Mouse (Mus musculus): ENCODE measurements at regions not wholly inside any gene's neighbourhood (a gene's known extent, or its start where the extent isn't known, plus 50 kb on each side); places are given as distances from the start of the nearest gene placed in this dataset.

DNA sequence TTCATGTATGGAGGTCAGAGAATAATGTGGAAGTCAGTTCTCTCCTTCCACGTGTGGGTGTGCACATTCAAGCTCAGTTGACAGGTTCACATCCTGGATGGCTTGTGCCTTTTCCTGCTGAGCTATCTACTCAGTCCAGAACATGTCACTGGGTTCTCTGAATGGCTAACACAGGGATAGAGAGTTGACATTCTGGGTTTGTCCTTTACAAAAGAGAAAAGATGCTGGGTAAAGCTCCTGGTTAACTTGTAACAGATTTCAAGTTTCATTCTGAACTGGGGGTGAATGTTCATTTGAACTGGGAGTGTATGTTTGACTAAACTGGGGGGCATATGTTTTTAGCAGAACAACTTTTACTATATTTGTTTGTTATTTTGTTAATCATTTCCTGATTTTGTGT, 133.0 kb downstream of the Tmem17 start:
- DNase-seq: no peak

DNA sequence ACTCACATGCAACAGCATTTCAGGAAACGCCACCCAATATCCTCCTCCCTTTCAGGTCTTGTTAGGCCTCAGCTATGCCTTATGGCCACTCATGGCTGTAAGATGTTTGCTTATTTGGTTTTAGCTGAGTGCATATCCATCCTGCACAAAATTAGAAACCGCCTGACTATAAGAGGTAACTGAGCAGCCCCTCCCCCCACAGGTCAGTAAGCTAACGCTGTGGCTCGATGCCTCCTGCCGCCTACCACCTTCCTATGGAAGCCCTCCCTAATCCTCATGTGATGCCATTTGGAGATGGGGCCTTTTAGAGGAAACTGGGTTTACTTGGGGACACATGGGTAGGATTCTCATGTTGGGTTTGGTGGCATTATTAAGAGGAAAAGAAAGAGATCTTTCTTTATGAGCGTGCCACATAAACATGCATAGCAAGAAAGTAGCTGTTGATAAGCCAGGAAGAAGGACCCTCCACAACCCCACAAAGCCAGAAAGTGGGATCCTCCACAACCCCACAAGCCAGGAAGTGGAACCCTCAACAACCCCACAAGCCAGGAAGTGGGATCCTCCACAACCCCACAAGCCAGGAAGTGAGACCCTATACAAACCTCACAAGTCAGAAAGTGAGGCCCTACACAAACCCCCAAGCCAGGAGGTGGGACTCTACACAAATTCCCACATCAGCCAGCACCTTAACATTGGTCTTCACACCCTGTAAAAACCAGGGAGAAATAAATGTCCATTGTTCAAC, 134.5 kb downstream of the Tmem17 start:
- DNase-seq: no peak

DNA sequence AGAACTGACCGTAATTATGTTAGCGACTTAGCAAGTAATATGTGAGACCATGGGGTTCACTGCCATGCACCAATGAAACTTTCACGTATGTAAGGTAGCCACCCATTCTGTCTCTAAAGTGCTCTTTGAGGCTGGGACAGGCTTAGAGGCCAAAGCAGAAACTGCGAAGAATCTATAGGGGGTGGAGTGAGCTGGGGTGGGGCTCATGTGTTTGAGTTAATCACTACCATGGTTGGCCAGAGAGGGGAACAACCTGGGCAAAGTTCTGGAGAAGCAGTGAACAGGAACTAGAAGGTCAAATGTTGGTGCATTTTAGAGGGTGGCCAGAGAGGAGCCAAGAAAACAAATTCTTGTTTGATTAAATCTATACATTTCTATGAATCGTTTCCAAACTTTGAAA, 136.4 kb downstream of the Tmem17 start:
- DNase-seq: no peak

DNA sequence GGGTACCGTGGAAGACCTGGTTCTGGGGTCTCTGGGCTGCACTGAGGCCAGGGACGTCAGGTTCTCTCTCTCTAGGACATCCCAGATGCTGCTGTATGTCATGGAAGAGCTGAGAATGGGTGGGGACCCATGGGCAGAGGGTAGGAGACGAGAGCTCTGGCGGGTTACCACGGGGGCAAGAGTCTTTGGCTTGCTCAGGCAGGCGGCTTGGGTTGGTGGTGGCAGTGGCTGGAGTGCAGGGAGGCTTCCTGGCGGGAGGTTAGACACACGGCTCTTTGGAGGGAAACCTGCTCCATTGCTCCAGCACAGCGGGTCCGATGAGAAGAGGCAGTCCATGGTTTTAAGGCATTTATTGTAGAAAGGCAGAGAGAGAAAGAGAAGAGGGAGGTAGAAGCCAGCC, 138.9 kb downstream of the Tmem17 start:
- DNase-seq: no peak

DNA sequence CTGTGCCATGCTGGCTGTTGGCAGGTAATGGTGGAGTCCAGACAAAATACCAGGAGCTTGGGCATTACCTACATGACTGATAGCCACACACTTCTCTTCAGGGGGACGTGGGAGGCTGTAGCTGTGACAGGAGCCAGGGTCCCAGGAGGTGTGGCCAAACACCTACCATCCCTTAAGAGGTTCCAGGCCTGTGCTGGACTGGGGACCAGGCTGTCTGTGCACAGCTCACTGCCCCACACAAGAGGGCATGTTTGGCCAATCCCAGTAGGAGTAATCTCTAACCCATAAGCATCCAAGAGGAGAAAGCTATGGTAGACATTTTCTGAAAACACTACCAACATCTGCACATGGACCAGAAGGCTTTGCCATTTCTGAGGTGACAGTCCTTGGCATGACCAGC, 139.4 kb downstream of the Tmem17 start:
- no peak for DNase-seq

DNA sequence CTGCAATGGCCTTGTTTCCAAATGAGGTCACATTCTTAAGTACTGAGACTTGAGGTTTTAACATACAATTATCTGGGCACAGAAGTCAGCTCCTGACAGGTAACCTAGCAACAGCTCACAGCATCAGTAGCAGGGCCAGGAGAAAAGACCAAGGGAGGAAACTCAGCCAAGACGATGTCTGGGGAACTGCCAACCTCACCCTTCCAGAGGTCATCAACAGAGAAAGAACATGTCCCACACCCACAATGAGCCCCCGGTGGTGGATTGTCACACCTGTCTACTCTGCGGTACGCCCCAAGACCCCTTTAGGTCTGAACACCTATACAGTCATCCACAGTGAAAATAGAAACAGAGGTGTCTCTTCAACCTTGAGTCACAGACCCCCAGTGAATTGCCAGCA, 140.0 kb downstream of the Tmem17 start:
- DNase-seq: no peak

DNA sequence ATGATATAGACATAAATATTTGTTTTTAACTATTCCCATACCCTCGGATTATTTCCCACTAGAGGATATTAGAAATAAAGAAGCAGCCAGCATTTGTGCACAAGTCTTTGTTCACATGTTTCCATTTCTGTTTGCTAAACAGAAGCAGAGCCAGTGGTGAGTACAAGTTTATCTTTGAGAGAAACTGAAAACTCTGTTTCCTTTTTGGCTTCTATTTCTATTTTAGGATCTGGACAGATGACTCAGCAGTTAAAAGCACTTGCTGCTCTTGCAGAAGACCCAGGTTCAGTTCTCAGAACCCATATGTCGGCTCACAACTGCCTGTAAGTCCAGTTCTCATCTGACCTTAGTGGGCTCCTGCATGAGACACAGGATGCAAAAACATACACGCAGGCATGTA, 141.0 kb downstream of the Tmem17 start:
- no peak for DNase-seq

DNA sequence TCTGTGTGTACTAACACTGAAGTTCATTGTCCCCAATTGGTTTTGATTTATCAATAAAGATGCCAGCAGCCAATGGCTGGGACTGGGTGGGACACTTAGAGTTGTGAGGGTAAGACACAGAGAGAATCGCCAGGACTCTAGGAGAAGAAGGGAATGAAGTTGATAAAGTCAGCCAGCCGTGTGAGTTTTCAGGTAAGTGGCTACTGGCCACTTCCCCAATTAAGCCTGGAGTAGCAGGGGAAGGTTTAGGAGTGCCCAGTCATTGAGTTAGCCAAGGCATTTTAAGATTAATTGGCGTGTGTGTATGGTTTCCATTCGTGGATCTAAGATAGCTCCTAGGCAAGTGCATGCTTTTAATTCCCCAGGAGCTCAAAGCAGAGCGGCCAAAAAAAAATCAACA, 141.5 kb downstream of the Tmem17 start:
- no peak for DNase-seq

DNA sequence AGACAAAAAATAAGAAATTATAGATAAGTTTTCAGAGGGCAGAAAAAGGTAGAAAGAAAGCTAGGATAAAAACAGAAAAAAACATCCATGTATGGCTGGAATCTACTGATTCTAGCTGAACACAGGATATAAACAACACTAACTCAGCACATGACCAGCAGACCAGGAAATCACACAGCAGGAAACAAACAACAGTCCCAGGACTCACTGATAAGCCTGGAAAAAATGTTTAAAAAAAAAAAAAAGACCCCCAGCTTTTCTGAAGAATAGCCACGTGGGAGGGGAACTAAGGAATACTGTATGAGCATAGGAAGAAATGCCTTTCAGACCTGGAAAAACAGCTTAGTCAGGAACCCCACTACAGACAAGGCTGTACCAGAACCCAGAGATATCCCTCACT, 145.7 kb downstream of the Tmem17 start:
- no peak for DNase-seq

DNA sequence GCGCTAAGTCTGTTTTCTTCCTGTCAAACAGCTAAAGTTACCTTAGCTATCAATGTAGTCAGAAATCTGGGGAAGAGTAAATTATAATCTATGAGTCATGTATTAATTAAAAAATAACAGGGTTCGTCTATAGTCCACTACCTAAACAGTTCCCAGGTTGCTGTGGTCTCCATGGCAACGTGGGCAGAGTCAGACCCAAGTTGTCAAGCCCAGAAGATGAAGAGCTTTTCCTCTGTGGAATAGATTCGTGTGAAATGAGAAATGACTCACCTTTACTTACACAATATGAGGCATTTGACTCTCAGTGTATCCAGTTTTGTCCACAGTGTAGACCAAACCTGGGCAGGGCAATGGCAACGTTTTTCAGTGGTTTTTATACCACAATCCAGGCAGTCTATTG, 149.2 kb downstream of the Tmem17 start:
- DNase-seq: no peak

DNA sequence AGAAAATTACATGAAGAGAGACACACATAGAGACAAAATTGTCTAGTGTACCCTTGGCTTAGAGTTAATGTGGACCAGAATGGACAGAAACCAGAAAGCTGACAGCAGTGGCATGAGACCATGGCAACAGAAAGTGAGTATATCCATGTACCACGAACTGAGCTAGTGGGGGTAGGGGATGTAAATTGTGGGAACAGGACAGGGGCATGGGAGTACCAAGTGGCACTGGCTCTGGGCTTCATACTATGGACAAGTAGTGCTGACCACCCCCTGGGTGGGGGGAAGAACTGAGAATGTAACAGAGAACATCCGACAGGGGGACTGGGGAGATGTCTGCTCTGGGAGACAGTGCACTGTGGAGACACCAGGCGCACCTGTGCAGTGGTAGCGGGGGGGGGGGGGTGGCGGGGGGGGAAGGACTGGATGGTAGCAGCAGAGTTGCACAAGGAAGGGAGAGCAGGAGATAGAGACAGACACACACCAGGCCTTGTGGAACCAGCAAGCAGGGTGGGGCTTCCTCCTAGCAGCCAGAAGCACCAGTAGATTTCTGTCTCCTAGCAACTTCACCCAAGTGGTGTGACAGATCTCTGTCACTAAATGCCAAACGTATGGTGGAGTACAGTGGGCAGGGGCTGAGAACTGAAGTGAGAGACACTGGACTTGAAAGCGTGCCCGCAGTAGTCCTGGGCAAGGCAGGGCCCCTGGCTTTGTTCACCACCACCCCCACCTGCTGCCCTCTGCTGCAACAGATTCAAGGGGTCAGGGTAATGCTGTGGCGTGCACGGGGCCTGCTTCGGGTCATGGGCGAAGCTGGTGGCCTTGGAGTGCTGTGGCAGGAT, 150.0 kb downstream of the Tmem17 start:
- DNase-seq: peak; percentile 61

DNA sequence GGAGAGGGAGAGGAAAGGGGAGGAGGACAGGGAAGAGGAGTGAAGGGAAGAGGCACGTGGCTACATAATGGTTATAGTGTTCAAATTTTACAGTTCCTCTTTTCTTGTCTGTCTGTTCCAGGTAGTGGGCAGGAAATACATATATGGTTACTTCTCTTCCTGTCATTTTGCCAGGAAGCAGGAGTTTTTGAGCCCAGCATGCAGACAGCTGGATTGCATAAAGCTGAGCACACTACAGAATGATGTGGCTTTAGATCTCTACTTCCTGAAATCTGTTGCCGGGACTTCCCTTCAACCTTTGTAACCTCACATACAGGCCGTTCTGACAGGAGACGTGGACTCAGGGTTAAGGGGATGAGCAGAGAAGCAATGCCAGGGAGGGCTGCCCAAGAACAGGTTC, 154.1 kb downstream of the Tmem17 start:
- DNase-seq: no peak

DNA sequence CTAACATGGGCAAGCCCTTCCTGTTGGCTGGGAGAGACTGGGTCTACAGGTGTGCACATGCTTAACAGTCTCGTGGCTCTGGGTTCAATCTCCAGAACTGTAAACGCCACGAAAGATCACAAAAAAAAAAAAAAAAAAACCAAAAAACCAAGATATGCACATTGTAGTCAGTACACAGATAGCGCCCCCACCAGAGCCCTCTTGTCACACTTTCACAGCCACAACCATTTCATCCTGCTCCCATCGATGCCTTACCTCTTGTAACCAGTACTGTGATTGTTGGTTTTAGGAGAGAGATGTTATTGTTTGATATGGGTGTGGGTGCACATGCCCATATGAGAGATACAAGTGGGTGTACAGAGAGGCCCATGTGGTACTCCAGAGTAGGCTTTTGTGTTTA, 154.5 kb downstream of the Tmem17 start:
- DNase-seq: no peak

DNA sequence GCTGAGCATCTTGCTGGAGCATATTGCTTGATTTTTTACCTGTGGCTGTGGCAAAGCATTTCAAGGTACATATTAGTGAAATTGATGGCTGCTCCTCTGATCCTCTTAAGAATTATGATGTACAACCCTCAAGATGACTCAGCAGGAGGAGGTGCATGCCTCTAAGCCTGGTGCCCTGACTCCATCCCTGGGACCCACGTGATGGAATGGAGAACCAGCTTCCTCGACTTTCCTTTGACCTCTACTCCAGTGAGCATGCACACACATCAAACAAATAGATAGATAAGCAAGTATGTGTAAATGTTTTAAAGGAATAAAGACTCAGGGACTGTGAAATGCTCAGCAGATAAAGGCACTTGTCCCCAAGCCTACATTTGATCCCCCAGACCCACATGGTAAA, 156.3 kb downstream of the Tmem17 start:
- no peak for DNase-seq

DNA sequence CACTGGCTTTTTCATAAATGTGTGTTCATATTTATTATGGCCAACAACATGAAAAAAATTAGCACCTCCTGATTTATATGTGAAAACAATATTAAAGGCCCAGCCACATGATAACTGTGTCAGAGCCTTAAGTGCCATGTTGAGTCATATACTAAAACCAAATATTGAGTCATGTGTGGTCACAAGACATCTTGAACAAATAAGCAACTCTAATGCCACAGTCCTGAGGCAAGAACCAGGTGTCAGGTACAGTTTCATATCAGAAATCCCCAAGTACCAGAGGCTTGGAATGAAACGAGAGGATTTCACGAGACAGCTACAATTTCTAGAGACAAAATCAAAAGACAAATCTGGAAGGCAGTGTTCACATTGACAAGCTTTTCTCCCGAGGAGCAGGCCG, 157.4 kb downstream of the Tmem17 start:
- DNase-seq: no peak

DNA sequence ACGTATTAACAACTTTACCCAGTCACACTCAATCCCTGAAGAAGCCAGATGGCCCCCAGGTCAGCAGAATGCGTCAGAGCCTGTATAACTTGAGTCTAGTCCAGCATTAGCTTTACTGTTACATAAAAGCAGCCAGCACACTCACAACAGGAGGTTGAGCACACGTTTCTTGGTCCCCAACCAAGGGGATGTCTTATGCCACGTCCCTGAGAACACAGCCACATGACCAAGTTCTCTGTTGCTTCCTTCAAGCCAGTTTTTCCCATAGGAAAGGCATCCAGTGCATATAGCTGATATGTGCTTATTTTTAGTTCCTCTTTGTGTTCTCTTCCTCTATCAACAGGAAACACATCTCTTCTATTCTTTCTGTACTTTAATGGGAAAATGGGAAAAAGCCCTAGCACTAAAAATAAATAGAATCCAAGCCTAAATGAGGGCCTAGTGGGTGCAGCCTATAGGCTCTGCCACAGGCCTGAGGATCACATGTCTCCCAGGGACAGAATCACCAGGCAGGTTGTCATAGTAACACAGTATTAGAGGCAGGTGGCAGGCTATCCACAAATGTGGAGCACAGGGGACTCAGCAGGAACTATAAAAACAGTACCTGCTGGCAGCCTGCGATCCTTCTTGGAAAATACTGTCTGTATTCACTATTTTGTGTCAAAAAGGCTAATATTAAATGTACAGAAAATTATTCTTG, 160.1 kb downstream of the Tmem17 start:
- peak; percentile 80 for DNase-seq

DNA sequence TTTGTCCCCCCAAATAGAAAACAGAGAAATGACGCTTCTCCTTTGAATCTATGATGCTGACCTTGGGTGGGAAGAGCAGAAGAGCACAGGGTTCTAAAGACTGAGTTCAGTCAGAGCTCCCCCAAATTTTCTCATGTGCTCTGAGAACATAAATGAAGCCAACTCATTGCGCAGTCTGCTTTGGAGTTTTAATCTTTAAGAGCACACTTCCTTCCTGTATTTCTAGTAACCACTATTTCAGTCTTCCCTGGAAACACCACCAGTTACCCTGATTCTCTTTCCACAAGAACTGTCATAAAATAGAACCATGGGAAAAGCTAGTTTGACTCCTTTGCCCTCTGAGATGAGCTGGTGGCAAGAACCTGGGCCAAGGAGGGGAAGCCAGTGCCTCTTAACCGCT, 163.2 kb downstream of the Tmem17 start:
- no peak for DNase-seq

DNA sequence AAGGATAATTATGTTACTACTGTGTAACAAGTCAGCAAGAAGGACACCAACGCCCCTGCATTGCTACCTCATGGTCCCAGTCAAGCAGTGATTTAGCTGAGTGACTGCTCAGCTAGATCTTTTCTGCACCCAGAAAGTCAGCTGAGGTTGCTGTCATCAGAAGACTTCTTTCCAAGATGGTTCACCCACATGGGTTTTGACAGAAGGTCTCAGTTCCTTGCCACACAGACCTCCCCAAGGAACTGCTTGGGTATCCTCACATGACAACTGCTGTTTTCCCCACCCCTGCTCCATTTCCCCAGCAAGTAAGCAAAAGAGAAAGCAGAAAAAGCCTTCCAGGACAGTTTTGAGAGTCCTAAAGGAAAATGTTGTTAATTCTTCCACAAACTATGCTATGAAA, 163.9 kb downstream of the Tmem17 start:
- DNase-seq: no peak

DNA sequence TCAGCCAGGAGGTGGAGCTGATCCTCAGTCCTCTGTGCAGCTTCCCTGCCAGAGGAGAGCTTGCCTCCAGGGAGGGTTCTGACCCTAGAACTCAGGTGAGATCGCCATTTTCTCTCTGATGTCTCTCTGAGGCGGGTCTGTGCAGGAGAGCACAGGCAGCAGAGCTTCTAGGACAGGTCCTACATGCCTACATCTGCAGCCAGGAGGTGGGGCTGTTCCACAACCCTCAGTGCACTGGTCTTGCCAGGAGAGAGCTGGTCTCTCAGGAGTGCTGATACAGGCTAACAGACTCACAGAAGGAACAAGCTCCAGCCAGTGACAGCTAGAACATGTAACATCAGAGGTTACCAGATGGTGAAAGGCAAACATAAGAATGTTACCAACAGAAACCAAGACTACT, 165.4 kb downstream of the Tmem17 start:
- no peak for DNase-seq

DNA sequence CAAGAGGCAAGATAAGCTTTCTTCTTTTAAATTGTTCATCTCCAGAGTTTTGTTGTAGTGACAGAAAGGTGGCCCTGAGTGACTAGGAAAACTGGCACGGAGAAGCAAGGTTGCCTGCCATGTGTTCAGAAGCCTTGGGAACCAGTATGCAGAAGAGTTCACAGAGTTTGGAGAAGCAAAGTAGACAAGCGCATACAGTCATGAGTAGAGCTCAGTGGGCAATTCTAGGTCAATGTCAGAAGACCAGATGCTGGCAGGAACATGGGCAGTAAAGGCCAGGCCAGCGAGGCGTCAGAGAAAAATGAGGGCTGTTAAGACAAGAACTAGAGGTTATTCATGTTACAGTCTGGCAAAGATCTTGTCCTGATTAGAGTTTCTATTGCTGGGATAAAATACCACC, 172.7 kb downstream of the Tmem17 start:
- no peak for DNase-seq

DNA sequence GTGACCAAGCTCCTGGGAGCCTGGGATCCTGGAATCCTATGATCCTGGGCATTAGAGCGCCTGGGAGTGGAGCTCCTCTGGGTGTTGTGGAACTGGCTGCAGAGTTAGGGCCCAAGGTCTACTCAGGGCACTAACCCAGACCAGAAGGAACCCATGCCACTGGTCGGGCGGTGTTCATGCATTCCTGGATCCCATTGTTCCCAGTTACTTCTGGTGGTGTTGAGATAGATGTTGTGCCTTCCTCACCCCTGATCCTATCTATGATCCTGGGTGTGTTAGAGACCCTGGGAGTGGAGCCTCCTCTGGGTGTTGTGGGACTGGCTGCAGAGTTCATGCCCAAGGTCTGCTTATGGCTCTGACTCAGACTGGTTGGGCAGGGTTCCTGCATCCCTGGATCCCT, 169.9 kb downstream of the B3gnt2 start:
- no peak for DNase-seq

DNA sequence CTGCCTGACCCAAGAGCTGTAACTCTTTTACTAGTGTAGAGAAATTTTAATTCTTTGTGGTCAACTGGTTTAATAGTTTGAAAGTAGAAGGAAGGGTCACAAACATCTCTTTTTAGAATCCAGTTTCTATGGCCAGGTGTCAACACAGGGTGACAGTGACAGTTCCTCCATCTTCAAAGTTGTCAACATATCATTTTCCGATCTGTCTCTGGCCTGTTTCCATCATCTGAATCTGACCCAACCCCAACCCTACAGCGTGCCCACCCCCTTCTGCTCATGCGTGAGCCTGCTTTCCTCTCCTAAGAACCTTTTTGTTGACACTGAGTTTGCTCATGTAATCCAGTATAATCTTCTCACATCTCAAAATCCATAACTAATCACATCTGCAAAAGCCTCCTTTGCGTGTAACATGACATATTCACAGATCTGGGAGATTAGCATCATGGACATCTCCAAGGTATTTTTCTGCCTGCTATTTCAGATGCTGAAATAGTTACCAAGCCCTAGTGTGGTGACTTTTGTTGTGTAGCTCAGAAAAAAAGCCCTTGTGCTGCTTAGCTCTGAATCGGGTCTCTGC, 168.4 kb downstream of the B3gnt2 start:
- no peak for DNase-seq

DNA sequence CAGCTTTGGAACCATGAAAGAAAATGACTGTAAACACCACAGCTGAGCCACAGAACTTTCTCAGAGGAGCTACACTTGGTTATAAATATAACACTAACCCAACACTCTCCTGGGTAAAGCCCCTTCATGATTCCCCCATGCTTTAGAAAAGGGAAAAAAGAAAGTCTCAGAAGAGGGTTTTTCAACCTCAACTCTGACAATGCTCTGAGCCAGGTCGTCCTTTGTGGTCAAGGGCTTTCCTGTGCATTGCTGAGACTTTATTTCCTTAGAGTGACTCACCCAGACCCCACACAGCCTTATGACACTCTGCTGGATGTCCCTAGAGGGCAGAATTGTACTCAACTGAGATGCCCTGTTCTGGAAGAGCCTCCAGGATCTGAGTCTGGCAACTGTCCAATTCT, 167.8 kb downstream of the B3gnt2 start:
- no peak for DNase-seq

DNA sequence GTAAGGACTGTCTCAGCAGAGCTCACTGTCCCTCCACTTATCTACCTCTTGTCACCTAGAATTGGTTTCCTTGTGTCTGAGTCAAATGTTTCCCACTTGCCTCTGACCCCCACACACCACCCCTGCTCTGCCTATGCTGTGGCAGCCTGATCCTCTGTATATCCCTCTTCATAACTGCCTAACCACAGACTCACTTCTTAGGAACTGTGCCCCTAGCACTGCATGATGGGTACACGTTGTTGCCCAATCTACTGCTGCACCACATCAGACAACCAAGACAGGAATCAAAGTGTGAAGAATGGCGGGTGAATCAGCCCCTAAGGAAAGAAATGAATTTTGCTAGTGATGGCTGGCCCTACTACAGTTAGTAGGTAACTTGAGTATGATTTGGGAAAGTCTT, 167.4 kb downstream of the B3gnt2 start:
- DNase-seq: no peak
